Mouse (Mus musculus) T-helper 1 cell (primary cell): ENCODE measurements around the gene Leap2.

ENCODE experiments used
- in situ Hi-C: fragments of 300-600 bp; cut with MboI, MseI; formaldehyde crosslinking; loops from one replicate; pipeline ENCODE4 v1.15.1; 2025; ENCODE audit warnings: high pct_unique_total_duplicates

Gene Leap2

DNA sequence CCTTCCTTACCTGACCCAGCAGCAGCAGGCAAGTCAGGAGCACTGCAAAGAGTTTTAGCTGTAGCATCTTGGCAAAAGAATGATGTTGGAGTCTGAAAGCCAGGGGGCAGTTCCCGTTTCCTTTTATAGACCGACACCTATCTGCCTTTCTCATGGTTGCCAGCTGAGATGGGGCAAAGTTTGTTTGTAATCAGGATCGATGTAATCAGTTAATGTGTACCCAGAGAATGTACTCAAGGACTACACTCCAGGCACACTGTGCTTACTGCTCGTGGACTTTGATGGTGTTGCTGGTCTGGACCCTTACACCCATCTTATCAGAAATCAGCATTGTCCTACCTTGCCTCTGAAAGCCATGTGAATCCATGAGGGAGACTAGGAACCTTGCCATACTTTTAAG is at the start of gene Leap2:
TSS of gene Leap2 (minus strand) at position 135 of the 400 bp plus-strand sequence.
- in situ Hi-C loops: no loop called here

DNA sequence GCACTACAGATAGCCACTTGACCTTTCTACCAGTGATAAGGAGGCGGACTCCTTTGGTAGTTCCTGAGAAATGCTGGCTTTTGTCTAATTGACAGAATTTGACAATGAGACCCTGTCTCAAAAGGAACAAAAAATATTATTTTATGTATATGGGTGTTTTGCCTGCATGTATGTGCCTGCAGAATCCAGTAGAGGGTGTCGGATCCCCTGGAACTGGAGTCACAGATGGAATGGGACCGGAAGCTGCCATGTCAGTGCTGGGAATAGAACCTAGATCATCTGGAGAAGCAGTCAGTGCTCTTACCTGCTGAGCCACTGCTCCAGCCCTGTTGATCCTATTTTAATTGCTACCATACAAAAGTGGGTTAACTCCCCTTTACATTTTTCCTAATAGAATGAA is 49.7 kb upstream of the Leap2 start:
- in situ Hi-C loops: no loop called here

- in situ Hi-C loops: loop anchor here (5.0 kb wide), 1 partner anchor 267 kb away; no protein-coding TSS in a partner anchor
Observed at GRCm38 (mm10) chr11:53469968-53470695, 47.2 kb upstream of the Leap2 start, which contains the start of gene Gm9837. Gm9837 (minus strand) TSS chr11:53470479.

DNA sequence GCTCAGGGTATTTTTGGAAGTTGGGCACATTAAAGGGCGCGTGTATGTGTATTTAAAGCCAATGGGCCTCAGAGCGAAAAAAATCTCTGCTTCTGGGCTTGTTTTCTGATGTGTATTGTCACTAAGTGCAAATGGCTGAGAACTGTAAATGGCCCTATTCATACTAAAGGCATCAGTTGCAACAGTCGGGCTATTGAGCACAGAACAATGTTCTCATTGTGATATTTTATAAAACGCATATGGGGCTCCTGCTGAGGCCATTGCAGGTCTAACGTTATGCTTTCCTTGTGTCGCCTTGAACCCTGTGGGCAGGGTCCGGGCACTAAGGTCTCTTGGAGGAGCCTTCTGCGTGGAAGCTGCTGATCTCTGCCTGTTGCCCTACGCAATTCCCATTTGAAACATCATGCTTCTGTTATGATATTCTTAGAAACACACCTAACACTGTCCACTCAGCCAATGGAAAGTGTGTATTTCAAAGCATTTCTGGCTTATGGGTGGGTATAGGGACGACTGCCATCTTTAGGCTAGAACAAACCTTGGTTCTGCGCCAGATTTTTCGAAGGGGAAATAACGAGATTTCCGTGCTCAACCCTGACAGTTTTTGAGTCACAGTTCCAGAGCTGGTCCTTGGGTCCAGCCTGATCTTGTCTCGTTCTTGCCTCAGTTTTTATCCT is 46.5 kb upstream of the Leap2 start:
- in situ Hi-C loops: loop anchor here (5.0 kb wide), 1 partner anchor 268 kb away; no protein-coding TSS in a partner anchor

DNA sequence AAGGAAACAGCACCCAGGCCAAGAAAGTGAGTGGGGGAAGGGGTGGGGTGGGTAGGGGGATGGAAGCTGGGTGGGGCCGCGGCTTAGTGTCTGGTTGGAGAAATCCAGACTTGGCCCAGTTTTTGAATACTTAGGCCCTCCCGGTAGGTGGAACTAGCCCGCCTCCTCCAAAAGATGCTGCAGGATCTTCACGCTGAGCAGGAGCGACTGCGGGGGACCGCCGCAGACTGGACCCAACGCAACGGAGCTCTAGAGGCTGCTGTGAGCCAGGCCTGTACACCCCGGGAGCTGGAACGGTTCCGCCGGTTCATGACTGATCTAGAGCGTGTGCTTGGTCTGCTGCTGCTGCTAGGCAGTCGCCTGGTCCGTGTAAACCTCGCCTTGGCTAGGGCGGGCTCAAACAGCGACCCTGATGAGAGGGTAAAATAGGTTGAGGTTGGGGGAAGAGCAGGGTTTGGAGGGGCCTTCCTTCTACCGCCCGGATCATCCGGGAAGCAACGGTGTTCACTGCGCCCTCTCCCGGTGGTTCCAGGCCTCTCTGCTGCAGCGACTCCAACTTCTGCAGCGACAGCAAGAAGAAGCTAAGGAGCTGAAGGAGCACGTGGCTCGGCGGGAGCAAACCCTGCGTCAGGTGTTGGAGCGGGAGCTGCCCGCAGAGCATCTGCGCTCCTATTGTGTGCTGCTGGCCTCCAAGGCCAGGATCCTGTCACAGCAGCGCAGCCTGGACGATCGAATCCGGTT is 43.4 kb upstream of the Leap2 start:
- in situ Hi-C loops: loop anchor here (5.0 kb wide), 1 partner anchor 271 kb away; no protein-coding TSS in a partner anchor

DNA sequence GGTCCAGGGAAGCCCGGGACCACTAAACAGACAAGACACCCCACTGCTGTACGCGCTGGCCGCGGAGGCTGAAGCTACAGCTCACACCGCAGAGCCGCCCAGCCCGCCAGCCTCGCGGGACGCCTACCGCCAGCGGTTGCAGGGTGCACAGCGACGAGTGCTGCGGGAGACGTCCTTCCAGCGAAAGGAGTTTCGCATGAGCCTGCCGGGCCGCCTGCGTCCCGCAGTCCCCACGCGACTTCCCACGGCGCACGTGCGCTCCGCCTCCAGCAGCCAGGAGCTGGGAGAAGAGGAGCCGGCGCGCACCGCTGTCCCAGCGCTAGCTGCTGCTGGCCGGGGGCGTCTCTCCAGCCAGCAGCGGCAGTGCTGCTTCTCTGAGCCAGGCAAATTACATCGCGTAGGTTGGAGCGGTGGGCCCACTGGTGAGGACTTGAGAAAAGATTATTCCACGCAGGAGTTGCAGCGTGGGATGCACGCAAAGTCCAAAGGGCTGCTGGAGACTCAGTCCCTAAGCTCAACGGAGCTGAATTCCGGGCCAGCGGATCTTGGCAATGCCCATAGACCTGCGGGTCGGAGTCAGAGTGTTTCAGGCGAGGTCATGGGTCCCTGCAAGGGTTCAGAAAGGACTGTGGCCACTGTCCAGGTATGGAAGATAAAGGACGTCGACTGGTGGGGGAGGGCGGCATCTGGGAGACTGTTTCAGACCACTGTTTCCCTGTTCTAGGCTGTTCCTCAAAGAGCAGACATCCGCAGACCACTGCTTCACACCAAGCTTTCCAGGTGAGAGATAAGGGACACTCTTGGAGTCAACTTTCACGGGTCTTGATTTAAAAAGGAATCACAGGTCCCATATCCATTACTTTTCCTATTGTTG is 40.8 kb upstream of the Leap2 start:
- in situ Hi-C loops: no loop called here

DNA sequence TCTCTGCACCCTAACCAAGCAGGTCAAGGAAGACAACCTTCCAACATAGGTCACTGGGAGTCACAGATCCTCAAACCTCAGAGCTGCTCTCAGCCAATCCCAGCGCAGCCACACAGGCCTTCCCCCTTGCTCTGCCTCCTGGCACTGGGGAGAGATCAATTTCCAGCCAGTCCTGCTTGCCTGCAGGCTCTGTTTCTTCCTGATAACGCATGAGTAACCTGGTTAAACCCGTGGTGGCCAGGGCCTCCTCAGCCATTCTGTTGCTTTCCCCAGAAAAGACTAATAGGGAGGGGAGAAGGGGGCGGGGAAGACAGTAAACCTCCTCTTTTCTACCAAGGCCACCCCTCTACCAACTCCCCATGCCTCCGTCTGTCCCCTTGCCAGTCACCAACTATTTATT is 38.8 kb upstream of the Leap2 start:
- in situ Hi-C loops: no loop called here

- in situ Hi-C loops: no loop called here
Observed at GRCm38 (mm10) chr11:53460192-53460591, 37.2 kb upstream of the Leap2 start.

GRCm38 (mm10) chr11:53458996-53459395 is 36.0 kb upstream of the Leap2 start:
- in situ Hi-C loops: no loop called here

GRCm38 (mm10) chr11:53457372-53457954 is 34.5 kb upstream of the Leap2 start:
- in situ Hi-C loops: no loop called here

DNA sequence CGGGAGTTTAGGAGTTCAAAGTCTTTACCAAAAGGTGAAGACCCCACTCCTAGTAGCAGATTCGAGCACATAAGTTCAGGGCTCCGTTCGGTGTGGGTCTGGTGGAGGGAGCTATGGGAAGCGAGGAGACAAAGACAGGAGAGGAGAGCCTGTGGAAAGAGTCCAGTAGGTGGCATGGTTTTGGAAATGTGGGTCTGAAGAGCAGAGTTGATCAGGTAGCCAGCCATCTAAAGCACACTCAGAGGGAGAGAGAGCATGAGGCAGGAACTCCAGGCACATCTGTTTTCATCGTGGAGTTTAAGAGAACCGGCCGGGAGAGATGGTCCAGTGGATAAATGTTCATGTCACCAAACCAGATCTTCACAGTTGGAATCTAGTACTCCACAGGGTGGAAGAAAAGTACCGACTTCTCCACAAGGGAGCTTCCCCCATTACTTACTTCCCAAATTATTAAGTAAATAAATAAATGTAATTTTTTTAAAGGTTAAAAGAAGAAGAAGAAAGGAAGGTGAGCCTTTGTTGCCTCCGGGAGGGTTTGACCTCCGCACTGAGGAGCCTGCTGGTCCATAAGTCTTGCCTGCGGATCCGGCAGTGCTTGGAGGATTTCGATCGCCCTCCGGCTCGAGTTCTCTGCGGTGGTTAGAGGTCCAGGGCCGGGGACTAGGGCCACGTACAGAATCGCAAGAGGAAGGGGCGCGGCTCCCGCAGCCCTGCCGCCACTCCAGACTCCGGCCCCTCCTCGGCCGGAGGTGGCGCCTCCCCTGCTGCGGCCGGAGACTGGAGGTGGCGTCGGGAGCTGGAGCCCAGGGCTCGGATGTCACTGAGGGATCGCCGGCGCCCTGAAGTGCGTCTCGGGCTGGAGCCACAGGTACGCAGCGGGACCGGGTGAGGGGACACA is 33.8 kb upstream of the Leap2 start, which contains the start of the genes Gm10447 and Shroom1:
TSS of gene Gm10447 (minus strand) at position 637 of the 898 bp plus-strand sequence.
TSS of gene Shroom1 (plus strand) at position 732 of the 898 bp plus-strand sequence.
- in situ Hi-C loops: no loop called here

DNA sequence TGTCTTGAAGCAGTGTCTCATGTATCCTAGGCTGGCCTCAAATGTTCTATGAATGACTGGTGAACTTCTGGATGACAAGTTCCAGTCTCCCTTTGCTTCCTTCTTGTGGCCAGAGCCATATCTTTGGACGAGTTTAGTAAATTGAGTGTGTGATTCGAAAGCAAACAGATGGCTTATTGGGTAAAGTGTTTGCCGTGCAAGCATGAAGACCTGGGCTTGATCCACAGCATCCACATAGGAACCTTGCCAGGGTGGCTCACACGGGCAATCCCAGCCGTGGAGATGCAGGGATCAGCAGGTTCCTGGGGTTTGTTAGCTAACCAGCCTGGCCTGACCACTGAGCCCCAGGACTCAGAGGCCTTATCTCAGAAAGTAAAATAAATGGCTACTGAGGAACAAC is 30.1 kb upstream of the Leap2 start:
- in situ Hi-C loops: no loop called here

GRCm38 (mm10) chr11:53452396-53452795 is 29.4 kb upstream of the Leap2 start:
- in situ Hi-C loops: no loop called here

DNA sequence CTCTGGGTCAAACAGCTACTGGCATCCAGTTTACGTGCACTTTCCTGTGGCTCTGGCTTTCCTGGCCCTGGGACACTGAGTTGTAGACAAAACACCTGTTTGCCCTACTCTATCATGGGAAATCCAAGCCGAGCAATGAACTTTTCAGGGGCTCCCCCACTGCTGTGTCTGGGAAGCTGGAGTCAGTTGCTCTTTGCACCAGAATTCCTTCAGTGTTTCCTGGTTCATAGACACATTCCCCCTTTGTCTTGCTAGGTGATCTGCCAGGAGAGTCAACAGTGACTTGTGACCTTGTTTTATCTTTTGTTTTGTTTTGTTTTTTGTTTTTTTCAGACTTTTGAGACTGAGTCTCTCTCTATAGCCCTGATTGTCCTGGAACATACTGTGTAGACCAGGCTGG is 28.4 kb upstream of the Leap2 start:
- in situ Hi-C loops: no loop called here

GRCm38 (mm10) chr11:53450070-53450705 is 27.2 kb upstream of the Leap2 start:
- in situ Hi-C loops: no loop called here

- in situ Hi-C loops: no loop called here
Observed at GRCm38 (mm10) chr11:53448529-53448928, 25.6 kb upstream of the Leap2 start.

DNA sequence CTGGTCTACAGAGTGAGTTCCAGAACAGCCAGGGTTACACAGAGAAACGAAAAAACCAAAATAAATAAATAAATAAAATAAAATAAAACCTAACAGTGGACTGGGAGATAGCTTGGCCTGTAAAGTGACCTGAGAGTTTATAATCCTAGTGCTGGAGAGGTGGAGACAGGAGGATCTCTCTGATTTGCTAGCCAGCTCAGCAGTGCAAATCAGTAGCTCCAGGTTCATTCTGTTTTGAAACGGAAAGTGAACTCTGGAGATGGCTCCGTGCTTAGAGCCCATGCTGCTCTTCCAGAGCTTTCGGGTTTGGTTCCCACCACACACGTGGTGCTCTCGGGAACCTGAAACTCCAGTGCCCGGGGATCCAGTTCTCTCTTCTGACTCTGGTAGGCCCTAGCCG is 25.0 kb upstream of the Leap2 start:
- in situ Hi-C loops: no loop called here

- in situ Hi-C loops: no loop called here
Observed at GRCm38 (mm10) chr11:53446183-53446582, 23.2 kb upstream of the Leap2 start.

- in situ Hi-C loops: no loop called here
Observed at GRCm38 (mm10) chr11:53445562-53445961, 22.6 kb upstream of the Leap2 start.
